Mouse (Mus musculus) cerebellum, adult 2 months (tissue): ENCODE measurements around the gene Edn2.

Experiments used
- CTCF ChIP-seq: fragments of 200-500 bp; IDR thresholded peaks from 2 replicates; pipeline ENCODE4 v1.5.1; 2011; ENCODE audit warnings: low read depth, mild to moderate bottlenecking, control low read depth, low read length, moderate library complexity, borderline replicate concordance; ENCODE audit not compliant: insufficient read depth
- POLR2A ChIP-seq: fragments of 200-500 bp; IDR thresholded peaks from 2 replicates; pipeline ENCODE4 v1.6.1; 2011; ENCODE audit warnings: low read length, control low read depth, borderline replicate concordance; ENCODE audit not compliant: insufficient read depth

DNA sequence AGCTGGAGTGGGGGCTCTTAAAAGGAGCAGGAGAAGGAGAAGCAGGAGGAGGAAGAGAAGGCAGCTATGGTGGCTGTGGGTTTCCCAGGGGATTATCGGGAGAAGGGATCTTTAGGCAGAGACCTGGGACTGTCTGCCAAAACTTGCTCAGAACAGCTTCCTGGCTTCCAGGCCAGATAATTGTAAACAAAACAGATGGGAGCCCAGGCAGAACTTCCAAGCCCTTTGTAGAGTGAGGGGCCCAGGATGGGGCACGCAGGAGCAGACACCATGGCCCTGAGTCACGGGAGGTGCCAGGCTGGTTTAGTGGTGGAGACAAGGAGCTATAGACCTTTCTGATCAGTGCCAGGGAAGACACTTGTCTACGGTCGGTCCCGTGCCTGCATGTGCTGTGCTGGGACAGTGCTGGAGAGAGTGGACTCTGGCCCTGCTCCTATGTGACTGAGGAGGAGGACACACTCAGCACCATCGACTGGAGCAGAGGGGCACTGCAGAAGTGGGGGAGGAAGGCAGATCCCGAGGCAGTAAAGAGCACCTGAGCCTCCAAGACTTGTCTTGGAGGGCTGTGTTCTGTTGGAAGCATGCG, 43.4 kb downstream of the Edn2 start:
- no peak for TF ChIP-seq CTCF
- no peak for TF ChIP-seq POLR2A
